Mouse (Mus musculus): ENCODE measurements around the gene Sos1.
A peak's percentile ranks its signal among the peaks of the same experiment; 100 is the strongest.
"Not testable (repeated sequence)": the region's sequence is repeated elsewhere in the genome, so short reads cannot be mapped to it uniquely, and the experiment has no call there.

The Sos1 gene

DNA sequence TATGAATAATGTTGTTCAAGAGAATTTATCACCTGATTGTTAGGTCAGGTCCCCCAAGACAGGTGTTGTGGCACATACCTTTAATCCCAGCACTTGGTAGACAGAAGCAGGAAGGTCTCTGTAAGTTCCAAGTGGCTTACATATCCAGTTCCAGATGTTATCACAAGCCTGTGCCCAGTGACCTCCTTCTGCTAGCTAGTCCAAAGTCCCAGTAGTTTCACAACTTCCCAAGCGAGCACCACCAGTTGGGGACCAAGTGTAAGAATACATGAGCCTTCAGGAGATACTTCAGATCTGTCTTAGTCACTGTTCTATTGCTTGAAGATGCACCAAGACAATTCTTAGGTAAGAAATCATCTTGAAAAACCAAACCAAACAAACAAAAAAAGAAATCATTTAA is 13.6 kb upstream of the Sos1 start:
- DNase-seq: no peak

DNA sequence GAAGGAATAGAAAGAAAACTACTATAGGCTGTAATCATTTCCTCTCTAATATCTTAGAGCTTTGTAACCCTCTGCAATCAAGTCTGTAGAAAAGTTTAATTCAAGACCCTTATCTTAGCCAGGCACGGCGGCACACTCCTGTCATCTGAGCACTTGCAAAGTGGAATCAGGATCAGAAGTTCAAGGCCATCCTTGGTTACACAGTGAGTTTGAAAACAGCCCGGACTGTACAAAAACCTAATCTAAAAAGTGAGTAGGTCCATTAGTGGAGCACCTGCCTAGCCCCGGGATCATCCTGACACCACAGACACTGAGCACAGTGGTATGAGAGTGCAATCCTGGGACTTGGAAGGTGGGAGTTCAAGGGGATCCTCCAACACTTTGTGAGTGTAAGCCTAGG is 12.6 kb upstream of the Sos1 start:
- no peak for DNase-seq

DNA sequence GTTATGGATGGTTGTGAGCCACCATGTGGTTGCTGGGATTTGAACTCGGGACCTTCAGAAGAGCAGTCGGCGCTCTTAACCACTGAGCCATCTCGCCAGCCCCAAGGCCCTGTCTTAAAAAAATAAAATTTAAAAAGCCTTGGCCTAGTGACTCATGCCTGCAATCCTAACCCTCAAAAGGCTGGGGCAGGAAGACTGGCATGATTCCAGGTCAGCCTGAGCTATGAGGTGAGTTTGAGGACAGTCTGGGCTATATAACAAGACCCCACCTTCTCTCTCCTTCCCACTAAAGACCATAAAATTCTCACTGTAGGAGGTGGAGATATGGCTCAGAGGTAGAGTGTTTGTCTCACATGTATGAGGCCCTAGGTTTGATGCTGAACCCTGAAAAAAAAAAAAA is 12.0 kb upstream of the Sos1 start:
- DNase-seq: no peak

DNA sequence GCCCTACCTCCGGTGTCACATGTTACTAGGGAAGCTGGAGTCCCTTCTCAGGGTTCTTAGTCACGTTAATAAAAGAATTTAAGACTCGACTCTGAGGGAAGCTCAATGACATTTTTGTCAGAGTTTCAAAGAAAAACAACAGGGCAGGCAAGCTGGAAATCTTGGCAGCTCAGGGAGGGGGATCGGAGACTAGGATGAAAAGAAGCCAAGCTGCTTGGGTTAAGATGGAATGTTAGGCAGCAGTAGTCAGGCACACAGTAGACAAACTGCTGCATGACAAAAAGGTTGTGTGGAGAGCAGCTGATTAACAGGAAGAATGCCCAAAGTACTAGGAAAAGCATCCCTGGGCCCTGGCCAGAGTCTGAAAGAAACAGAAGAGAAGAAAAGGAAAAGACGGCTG is 9.9 kb upstream of the Sos1 start:
- DNase-seq: no peak

DNA sequence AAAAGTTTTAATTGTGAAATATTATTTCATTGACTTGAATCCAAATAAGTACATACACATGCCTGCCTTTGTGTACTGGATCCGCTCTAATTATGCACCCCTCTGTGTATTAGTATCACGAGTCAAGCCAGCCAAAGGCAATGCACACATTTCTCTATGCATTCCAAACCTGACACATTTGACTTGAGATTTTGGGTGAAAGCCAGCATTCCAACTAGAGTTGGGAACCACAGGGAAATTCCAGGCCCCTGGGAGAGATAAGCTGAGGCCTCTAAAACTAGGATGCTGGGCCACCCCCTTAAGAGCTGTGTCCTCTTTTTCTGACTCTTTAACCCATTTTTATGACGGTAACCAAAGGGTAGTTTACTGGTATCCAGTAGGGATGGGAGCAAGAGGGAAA is 8.7 kb upstream of the Sos1 start:
- no peak for DNase-seq

DNA sequence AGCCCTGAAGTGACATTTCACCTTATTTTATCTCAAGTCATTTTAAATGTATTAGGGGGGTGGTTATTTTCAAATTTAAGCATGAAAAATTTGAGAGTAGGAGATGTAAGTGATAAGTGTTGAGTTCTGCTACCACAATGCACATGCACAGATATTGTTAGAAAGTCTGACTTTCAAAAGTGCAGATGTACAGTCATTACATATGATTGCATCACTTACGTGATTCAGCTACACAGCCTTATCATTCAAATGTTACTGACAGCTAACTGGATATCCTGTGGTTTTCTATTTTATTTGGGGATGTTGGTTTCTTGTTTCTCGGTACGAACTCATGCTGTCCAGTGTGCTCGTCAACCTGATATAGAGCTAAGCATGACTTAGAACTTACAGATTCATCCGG is 4.9 kb upstream of the Sos1 start:
- no peak for DNase-seq

DNA sequence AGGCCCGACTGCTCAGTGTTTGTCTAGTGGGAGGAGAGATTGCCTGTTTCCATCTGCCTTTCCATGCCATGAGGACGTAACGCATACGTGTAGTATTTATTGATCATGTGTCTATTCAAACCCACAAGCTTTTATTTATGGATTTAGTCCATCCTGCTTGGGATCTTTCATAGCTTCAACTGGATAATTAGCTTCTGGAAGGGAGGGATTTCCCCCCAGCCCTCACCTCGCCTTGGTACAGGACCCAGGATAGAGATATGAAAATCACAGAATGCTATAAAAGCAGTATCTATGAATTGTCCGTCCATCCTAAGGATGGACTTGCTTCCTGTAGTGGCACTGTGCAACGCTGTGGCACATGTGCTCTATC is 587 bp upstream of the Sos1 start:
- DNase-seq: no peak

DNA sequence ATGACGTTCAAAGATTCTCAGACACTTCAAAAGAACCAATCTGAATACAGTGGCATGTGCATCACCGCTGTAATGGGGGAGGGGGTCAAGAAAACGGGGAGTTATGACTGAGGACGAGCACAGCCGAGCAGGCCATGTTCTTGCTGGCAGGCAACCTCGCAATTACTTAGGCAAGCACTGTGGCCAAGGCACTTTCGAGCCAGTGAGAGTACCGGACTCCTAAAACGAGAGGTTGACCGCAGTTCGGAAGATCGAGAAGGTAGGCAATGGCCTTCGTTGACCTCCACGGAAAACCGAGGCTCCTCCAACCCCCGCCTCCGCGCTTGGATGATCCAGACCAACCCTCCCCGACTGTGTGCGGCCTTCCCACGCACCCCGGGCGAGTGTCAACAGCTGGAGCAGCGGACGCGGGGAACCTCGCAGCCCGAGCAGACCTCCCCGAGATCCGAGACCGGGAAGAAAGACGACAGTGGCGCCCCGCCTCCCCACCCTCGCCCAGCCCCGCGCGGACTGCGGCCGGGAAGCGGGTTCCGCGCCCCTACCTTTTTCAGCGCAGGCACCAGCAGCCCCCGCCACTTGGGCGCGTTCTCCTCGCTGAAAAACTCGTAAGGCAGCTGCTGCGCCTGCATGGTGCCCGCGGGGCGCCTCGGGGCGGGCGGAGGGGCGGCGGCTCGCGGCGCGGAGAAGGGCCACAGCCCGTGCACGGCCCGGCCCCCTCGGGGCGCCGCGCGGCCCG is 790 bp downstream of the Sos1 start:
- peak; percentile 67 for DNase-seq

DNA sequence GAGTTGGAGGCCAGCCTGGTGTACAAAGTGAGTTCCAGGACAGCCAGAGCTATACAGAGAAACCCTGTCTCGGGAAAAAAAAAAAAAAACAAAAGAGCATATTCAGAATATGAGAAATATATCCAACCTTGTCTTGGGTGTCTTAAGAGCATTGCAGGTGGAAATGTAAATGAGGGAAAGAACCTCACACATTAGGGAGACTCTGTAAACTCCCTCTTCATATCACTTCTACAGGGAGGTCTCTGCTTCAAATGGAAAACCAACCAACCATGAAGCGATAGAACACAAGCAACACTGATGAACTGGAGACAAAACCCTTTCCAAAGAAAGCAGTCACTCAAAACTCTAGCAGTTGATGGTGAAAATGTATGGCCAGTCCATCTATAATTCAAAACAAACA is 2.6 kb downstream of the Sos1 start:
- no peak for DNase-seq

DNA sequence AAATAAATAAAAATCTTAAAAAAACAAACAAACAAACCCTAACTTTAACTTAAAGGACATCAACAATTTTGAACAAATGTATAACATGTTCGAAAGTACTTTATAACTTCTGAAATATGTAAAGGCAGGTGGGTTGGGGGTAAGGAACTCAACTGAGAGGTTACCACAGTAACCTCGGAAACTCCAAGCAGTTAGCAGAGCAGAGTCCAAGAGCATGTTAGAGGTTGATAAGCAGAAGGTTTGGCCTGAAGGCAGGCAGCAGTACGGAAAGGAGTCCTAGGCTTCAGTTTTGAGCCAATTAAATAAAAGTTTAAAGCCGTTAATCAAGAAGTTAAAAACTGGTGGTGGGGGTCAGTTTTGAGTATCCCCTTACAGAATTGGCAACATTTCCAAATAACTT is 3.8 kb downstream of the Sos1 start:
- DNase-seq: no peak

DNA sequence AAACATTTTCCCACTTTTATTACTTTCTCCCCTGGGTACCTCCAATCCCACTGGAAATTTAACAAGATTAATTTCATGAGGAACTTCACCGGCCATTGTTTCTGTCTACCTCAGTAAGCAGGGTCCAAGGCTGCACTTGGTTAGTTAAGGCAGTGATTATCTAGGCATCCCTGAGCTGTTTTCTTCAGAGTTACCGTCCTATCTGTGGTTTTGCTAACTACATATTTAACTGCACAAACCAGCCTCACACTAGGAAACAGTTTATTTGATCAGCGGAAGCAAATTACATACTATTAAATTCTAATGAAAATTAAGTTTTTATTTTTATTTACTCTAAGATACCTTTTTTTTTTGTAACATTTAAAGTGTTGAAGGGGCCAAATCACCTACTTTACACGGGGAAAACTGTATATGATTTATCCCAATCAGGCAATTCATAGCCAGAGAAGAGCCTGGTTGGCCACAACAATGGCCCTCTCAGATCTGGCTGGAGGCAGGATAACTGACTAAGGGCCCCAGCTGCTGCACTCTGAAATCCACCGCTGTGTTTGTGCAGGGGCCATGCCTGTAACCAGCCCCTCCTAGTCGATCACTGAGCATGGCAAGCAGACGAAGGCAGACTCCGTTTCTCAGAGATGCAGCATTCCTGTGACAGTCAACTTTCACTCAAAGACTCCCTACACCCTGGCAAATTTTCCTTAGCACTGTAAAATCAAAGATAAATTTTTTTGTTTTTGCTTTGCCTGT is 9.0 kb downstream of the Sos1 start:
- DNase-seq: peak; percentile 65

DNA sequence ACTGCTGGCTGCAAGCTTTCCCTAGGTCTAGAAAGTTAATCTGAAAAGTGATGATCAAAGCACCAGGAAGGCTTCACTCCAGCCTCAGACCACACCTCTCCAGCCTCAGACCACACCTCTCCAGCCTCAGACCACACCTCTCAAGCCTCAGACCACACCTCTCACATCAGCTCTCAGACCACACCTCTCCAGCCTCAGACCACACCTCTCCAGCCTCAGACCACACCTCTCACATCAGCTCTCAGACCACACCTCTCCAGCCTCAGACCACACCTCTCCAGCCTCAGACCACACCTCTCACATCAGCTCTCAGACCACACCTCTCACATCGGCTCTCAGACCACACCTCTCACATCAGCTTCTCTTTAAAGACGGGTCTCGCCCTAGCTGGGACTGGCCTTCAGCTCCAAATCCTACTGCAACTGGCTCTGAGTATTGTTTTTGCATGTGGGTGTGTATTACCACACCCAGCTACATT is 11.8 kb downstream of the Sos1 start:
- DNase-seq: not testable (repeated sequence)

DNA sequence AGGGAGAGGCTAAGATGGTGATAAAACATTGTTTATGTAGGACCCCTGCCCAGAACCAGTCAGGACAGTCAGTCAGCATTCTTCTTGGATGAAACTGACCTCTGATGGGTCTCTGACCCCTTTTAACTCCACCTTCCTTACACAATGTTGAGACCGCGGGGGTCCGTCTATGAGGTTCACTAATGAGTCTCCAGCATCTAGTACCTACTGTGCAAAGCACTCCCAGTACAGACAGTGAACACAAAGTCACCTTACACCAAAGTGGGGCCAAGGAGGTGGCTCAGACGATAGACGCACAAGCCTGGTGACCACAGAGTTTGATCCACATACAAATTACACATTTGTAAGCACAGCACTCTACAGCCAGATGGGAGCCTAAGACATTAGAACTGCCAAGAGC is 20.0 kb downstream of the Sos1 start:
- DNase-seq: no peak

DNA sequence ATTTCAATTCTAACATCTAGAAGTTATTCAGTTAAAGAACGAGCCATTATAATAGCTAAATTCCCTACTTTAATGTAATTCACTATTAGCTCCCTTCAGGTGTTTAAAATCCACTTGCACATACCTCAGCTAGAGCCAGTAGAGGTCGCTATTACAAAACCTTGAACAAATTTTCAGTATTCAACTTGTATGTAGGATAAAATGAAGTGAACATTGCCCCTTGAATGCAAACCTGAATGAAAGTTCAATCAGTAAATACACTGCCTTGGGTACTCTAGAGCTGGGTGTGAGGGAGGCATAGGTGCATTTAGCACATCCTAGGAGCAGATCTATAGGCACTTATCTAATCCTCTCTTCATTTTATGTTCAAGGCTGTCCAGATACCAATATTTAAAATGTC is 24.6 kb downstream of the Sos1 start:
- DNase-seq: peak; percentile 73

DNA sequence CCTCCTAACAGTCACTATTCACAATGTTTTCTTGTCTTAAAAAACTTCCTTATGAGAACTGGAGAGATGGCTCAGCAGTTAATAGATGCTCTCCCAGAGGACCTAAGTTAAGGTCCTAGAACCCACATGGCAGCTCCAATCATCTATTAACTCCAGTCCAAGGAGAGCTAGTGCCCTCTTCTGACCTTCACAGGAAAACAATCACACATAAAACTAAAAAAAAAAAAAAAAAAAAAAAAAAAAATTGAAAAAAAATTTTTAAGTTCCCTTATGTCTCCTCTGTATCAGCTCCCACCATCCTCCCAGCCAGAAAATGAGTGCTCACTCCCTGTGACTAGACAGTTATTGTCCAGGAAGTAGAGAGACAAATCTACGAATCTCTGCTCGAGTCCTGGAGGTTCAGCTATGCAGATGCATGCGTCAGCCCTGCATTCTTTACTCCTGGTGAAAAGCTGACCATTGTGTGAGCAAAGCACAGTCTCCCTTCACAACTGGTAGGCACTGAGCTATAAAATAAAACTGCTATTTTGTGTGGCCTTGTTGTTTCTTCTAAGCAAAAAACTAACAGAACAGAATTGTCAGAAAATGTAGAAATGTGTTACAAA is 29.7 kb downstream of the Sos1 start:
- no peak for DNase-seq

DNA sequence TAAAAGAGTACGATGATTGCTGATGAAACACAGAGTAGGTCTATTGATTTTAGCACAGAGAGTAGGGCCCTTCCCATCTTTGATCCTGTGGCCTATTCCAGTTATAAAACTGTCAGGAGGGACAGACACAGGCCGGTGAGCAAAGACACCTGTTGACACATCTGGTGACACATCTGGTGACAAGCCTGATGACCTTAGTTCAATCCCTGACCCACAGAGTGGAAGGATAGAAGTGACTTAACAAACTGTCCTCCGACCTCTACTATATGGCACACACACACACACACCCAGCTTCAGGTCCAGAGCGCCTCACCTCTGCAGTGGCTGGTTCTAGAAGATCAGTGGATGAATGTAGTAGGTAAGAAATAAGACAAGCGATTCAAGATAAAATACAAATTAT is 33.8 kb downstream of the Sos1 start:
- DNase-seq: no peak

DNA sequence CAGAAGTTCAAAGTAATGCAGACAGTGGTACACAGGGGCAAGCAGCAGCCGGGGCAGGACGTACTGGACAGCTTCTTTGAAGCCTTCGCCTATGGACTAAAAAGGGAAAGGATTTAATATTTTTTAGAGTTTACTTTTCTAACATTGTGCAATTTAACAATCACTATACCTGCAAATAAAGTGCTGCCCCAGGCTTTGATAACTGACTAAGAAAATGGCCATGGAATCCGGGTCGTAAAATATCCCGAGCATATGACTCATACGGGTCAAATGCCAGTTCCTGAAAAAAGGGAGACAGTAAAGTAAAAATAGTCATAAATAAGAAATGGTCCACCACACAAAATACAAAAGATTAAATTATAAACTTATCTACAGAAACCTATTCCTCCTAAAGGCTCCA is 34.8 kb downstream of the Sos1 start:
- DNase-seq: no peak

DNA sequence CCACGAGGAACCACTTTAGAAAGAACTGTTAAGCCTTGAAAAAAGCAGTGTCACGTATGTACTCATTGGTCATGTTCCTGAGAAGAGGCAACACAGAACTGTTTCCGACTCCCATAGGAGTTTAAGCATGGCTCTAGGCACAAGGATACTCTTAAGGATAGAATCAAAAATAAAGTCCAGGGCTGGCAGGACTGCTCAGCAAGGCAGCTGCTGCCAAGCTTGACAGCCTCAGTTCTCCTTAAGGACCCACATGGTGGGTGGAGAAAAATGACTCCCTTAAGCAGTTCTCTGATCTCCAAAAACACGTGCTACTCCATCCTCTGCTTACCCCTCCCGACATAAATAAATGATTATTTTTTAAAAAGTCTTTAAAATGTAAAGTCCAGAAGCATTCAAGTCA is 44.6 kb downstream of the Sos1 start:
- no peak for DNase-seq

DNA sequence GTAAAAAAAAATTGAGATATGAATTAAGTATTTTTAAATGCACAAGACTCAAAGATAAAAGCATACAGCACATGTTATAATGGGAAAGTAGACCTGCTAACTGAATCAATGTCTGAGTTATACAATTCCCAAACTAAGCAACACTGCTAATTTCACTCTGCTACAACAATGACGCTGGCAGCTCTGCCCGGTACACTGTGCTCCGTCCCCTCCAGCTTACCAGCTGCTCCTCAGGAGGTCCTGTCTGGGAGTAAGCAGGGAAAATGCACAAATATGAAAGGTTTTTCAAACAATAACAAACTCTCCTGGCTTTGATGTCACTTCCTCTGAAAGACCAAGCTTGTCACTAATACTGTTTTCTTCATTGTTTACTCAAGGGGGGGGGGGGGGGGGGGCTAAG is 45.8 kb downstream of the Sos1 start:
- no peak for DNase-seq

DNA sequence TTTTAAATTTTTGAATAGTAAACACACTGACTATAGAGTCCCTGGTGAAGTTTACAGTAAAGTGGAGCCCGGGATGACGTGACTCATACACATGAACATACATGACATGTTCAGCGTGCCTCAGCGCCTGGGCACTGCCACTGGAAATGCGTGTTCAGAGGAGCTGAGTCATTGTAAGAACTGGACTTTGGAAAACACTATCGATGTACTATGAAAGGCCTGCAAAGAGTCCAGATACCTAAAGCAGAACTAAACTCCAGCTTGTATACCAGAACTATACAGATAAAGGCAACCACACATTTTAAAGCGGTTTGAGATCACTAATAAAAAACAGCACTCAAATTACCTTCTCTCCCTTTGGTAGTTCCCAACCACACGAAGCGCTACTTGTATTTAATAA is 48.3 kb downstream of the Sos1 start:
- DNase-seq: no peak

DNA sequence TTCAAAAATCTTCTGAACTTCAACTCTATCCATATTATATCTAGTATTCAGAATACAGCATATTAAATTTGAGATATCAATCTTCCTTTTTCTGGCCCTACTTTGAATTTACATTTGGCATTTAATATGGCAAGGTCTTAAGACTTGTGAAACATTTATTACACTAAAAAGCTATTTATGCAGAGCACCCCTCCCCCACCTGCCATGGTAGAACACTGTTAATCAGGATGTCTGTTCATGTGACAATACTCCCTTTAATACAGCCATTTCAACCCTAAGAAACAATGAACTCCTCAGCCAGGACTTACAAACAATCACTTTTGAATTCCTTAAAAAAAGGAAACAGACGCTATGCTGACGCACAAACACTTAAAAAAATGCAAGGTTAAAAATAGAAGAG is 52.3 kb downstream of the Sos1 start:
- no peak for DNase-seq

DNA sequence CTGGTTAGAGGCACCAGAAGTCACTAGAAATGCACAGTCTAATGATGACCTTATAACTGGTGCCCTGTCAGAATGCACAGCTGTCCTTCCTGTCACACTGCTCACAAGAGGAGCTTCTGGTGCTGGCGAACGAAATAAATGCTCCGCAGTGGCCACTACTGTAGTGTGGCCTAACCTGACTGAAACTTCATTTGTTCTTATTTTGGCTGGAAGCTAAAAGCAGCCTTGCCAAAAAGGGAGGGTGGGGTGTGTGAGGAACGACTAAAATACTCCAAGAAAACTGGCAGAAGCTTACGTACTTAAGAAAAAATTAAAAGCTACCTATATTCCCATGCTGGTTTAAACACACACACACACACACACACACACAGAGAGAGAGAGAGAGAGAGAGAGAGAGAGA is 53.4 kb downstream of the Sos1 start:
- no peak for DNase-seq

DNA sequence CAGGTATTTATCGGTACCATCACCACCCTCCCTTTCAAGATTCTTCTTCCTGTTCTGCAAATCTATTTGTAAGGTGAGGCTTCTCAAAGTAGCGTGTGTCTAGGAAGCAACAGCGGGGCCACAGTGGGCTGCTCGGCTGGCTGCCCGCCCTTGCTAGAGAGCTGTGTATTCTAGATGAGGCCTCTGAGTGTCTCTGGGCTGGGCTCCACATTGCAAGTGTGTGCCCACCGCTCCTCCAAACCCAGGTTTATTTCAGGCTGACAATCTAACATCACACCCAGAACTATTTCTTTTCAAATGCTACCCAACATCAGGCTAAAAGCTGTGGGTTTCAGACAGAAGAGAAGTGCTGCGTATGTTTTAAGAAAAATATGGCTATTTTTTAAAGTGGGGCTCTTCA is 54.1 kb downstream of the Sos1 start:
- no peak for DNase-seq

DNA sequence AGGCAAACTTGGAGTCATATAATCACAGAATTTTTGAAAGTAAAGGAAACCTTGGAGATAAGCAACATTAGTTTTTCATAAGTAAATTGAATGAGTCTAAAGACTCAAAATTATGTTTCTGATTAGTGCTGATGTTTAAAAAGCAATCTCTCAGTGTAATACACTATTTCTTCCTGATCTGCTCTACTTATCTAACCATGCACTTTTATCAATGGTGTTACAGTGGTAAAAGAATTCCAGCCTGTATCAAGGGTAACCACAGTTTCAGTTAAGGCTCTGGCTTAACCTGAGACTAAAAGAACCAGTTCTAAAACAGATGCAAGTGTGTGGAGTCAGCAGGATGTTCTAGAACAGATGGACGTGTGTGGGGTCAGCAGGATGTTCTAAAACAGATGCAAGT is 59.3 kb downstream of the Sos1 start:
- no peak for DNase-seq
